Mouse (Mus musculus) ES-Bruce4 (cell line): ENCODE data around the gene C2cd4b.

Source experiments
- CTCF ChIP-seq: IDR thresholded peaks from one replicate; pipeline ENCODE4 v1.8.1; 2011; ENCODE audit warnings: low read depth, low read length
- POLR2A ChIP-seq: IDR thresholded peaks from one replicate; pipeline ENCODE4 v1.8.1; 2011; ENCODE audit warnings: low read length; ENCODE audit not compliant: insufficient read depth

DNA sequence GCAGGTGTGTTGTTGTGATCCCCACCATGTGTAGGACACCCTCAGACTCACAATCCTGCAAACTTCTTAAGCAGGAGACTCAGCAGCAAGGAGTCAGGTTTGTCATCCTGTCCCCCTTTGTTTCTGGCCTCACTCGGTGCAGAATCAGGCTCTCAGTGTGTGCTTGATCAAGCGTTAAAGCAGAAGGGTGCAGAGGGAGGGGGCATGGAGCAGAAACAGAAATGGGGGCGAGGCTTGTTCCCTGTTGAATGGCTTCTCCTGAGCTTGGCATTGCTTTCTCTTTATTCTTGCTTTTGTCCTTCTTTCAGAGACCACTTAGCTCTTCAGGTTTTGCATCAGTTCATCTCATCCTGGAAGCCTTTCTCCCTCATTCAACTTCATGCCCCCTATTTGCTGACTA is 40.6 kb upstream of the C2cd4b start:
- no peak for TF ChIP-seq CTCF
- TF ChIP-seq POLR2A, result no peak
